Comparison of ENCODE assay signal across 18 mouse cellular contexts in the genomic region with DNA sequence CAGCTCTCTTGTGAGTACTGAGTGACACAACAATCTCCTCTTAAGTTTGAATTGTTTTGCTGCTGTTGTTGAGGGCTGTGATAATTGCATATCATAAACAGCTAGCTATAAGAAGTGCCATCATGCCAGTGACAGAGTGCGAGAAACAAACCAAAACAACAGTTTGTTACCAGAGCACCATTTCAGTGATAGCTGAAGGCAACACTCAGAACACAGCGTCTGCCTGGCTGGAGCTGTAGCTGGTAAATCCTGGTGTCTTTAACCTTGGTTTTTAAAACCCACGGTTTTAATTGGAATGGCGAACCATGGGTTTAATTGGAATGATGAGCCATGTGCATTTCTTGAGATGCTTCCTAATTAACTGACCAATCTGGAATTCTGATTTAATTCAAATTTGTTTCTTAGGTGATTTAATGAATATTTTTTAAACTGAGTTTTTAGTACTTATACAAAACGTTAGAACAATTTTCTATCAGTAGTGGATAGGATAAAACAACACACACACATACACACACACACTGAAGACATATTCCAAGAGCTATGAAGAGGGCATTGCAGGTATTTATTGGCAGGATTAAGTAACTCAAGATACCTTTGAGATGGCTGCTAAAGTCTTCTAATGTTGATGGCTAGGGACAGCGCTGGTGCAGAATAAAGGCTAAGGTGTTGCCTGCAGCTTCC.
DNase-seq lines count a peak whose midpoint lies in the region; ATAC-seq and TF ChIP-seq lines count a peak whose summit lies in the region.
"Had no signal": no experiment of that assay in that cellular context is flagged by ENCODE, and none has a peak within 500 bp of the region (broad histone marks: within the 10 kb centered on the region; RNA-seq: fewer than 3 reads in every experiment).

No protein-coding gene starts in this region.

- H3K27me3 ChIP-seq in forebrain, embryonic 13.5 days: no peaks in the 10 kb centered on the region
- no peaks in the 10 kb centered on the region for H3K27me3 ChIP-seq in hindbrain, postnatal 0 days (ENCODE audit: insufficient read depth, low read length)

- WGBS in forebrain, embryonic 13.5 days: 24% methylated on average over 6 of the region's 6 CpGs
- whole genome bisulfite sequencing in hindbrain, postnatal 0 days: 58% methylated on average over 6 of the region's 6 CpGs
- 29% methylated on average over 6 of the region's 6 CpGs for WGBS in olfactory bulb, adult 2 months

- peak overlapping the region; percentile 68 for H3K27ac ChIP-seq in left cerebral cortex, adult 2 months
- H3K27ac ChIP-seq in forebrain, embryonic 13.5 days: peak overlapping the region; percentile 81
- peak overlapping the region; percentile 33 for H3K27ac ChIP-seq in hindbrain, postnatal 0 days
- peak overlapping the region; percentile 97 for H3K27ac ChIP-seq in olfactory bulb, adult 2 months (ENCODE audit: insufficient read depth, low read depth, low read length)
- H3K27ac ChIP-seq: gastrocnemius, adult 2 months; heart, embryonic 10.5 days; macrophage had no signal

- DNase-seq in left cerebral cortex, adult 2 months (ENCODE audit: extremely low spot score in 1 of 2, low spot score in 2 of 2): no peak
- DNase-seq in left cerebral cortex, adult 8-10 months (ENCODE audit: low spot score in 2 of 2): no peak
- DNase-seq in hindbrain, postnatal 0 days (ENCODE audit: low spot score): no peak
- no peak for DNase-seq in Muller cell, postnatal 12 days (ENCODE audit: inconsistent ontology term)
- no peak for DNase-seq in thymus, postnatal 0 days (ENCODE audit: low spot score)
- DNase-seq: B cell, adult 2 months; gastrocnemius, adult 2 months; heart, postnatal 36 days; kidney, adult 11 months; kidney, postnatal 14 days; liver, postnatal 0 days; spleen, adult 18-20 months had no signal

- peak; percentile 66 for ATAC-seq in forebrain, embryonic 13.5 days
- no peak; the same call in 1 of the 2 replicates for ATAC-seq in hindbrain, postnatal 0 days
- no peak for ATAC-seq in activated CD4-positive, CD25-positive, alpha-beta regulatory T cell, adult 4 months
- ATAC-seq: liver, postnatal 0 days had no signal

- H3K9me3 ChIP-seq in forebrain, embryonic 13.5 days (replicated peaks): no peaks in the 10 kb centered on the region
- no peaks in the 10 kb centered on the region for H3K9me3 ChIP-seq in hindbrain, postnatal 0 days (ENCODE audit: low read length)
- H3K9me3 ChIP-seq: heart, embryonic 10.5 days had no signal

- peaks cover 31% of the 10 kb centered on the region for H3K4me1 ChIP-seq in forebrain, embryonic 13.5 days
- 0 out of 2 replicates have a peak, but pooled peaks cover 4% of the 10 kb centered on the region for H3K4me1 ChIP-seq in hindbrain, postnatal 0 days (ENCODE audit: insufficient read depth, low read length)
- peaks cover 2% of the 10 kb centered on the region for H3K4me1 ChIP-seq in olfactory bulb, adult 2 months (ENCODE audit: control insufficient read depth, insufficient read depth, low read length)
- H3K4me1 ChIP-seq: heart, embryonic 10.5 days had no signal

- H3K4me2 ChIP-seq in forebrain, embryonic 13.5 days: peak overlapping the region; percentile 41
- peak overlapping the region; percentile 39 for H3K4me2 ChIP-seq in hindbrain, postnatal 0 days (ENCODE audit: low read depth, low read length)

- intact Hi-C loops in left cerebral cortex, adult 2 months (cut with DNase I): loop anchor here (5.0 kb wide), 1 partner anchor 156 kb away; no protein-coding TSS in a partner anchor

- H3K4me3 ChIP-seq in left cerebral cortex, adult 2 months: no peak overlapping the region
- no peak overlapping the region for H3K4me3 ChIP-seq in forebrain, embryonic 13.5 days
- no peak overlapping the region for H3K4me3 ChIP-seq in hindbrain, postnatal 0 days (ENCODE audit: low read length)
- H3K4me3 ChIP-seq in olfactory bulb, adult 2 months (ENCODE audit: insufficient read depth, low read depth, low read length): no peak overlapping the region
- H3K4me3 ChIP-seq: erythroblast, embryonic 14.5 days; gastrocnemius, adult 2 months; heart, embryonic 10.5 days had no signal

- TF ChIP-seq CTCF in left cerebral cortex, adult 2 months (IDR thresholded peaks at IDR 0.05): no peak
- TF ChIP-seq CTCF in hindbrain, postnatal 0 days (IDR thresholded peaks at IDR 0.05; ENCODE audit: low read depth): no peak
- no peak for TF ChIP-seq CTCF in olfactory bulb, adult 2 months (IDR thresholded peaks at IDR 0.05; ENCODE audit: insufficient read depth, low read depth, low read length)

- TF ChIP-seq POLR2A in olfactory bulb, adult 2 months (IDR thresholded peaks at IDR 0.05; ENCODE audit: insufficient read depth, low read depth, low read length): no peak

- no peaks in the 10 kb centered on the region for H3K36me3 ChIP-seq in forebrain, embryonic 13.5 days (ENCODE audit: poor library complexity, severe bottlenecking)
- no peaks in the 10 kb centered on the region for H3K36me3 ChIP-seq in hindbrain, postnatal 0 days (ENCODE audit: insufficient read depth, low read length)
- H3K36me3 ChIP-seq: heart, embryonic 10.5 days had no signal

- no peak overlapping the region for H3K9ac ChIP-seq in forebrain, embryonic 13.5 days
- H3K9ac ChIP-seq in hindbrain, postnatal 0 days (replicated peaks; ENCODE audit: low read length): 0 out of 2 replicates have a peak overlapping the region, but pooled peaks have one; percentile 21
- H3K9ac ChIP-seq: liver, postnatal 0 days had no signal

Comparison
In these comparisons a context has a peak if more than half of its experiments do, and no peak if none do; other contexts are left out.
1. H3K27ac ChIP-seq: peak in every context shown above with its lines; median percentile 97 in olfactory bulb, adult 2 months; 81 in forebrain, embryonic 13.5 days; 68 in left cerebral cortex, adult 2 months; 33 in hindbrain, postnatal 0 days.